Mouse (Mus musculus) intestine, postnatal 0 days (tissue): ENCODE measurements around the gene Olfr56. TPM values are rescaled to one million over a fixed set of nuclear protein-coding genes. Genes with fewer than 3 reads are reported as not detected.
"Not testable (repeated sequence)": the region's sequence is repeated elsewhere in the genome, so short reads cannot be mapped to it uniquely, and the experiment has no call there.

ENCODE experiments used
- ATAC-seq: fragments of 200-750 bp; cut with Nextera tagmentation; 2 replicates; pipeline ENCODE4 v1.8.0; 2017; ENCODE audit warnings: mild to moderate bottlenecking, moderate TSS enrichment, moderate library complexity
- H3K27ac ChIP-seq: fragments of 300-500 bp; sonication (generic); 2 replicates; pipeline ENCODE4 v1.5.1; 2014; ENCODE audit warnings: mild to moderate bottlenecking, low read depth, low read length, moderate library complexity
- H3K27me3 ChIP-seq: fragments of 300-500 bp; sonication (generic); replicated peaks from 2 replicates; pipeline ENCODE4 v1.6.1; 2014; ENCODE audit warnings: low read length, mixed read lengths; ENCODE audit not compliant: control insufficient read depth, insufficient read depth
- H3K36me3 ChIP-seq: fragments of 300-500 bp; sonication (generic); 2 replicates; pipeline ENCODE4 v1.6.1; 2014; ENCODE audit warnings: mild to moderate bottlenecking, moderate library complexity; ENCODE audit not compliant: control insufficient read depth, insufficient read depth
- H3K4me1 ChIP-seq: fragments of 300-500 bp; sonication (generic); replicated peaks from 2 replicates; pipeline ENCODE4 v1.6.1; 2014; ENCODE audit warnings: antibody characterized with exemption, low read length, mixed read lengths; ENCODE audit not compliant: control insufficient read depth, insufficient read depth
- H3K4me2 ChIP-seq: fragments of 300-500 bp; sonication (generic); replicated peaks from 2 replicates; pipeline ENCODE4 v1.6.1; 2014; ENCODE audit warnings: low read depth, mild to moderate bottlenecking, moderate library complexity
- H3K4me3 ChIP-seq: fragments of 300-500 bp; sonication (generic); 2 replicates; pipeline ENCODE4 v1.5.1; 2014; ENCODE audit warnings: low read depth, low read length
- H3K9ac ChIP-seq: fragments of 300-500 bp; sonication (generic); 2 replicates; pipeline ENCODE4 v1.6.1; 2014; ENCODE audit warnings: mild to moderate bottlenecking, low read depth, low read length
- H3K9me3 ChIP-seq: fragments of 300-500 bp; sonication (generic); 2 replicates; pipeline ENCODE4 v1.6.1; 2016; ENCODE audit warnings: mixed run types; ENCODE audit not compliant: control insufficient read depth
- CTCF ChIP-seq: sonication (generic); IDR thresholded peaks from 2 replicates; pipeline ENCODE4 v1.5.1; 2016; ENCODE audit warnings: low read depth, mild to moderate bottlenecking, control low read depth, antibody characterized with exemption, moderate library complexity
- WGBS: fragments of 180-500 bp; shearing (Covaris S2); extraction: QIAGEN DNeasy Blood & Tissue Kit; methylation state at CpG from one replicate; pipeline ENCODE4 v1.1.7; 2014; 5-methylcytosine and 5-hydroxymethylcytosine counted together
- polyA plus RNA-seq: library from polyadenylated mRNA; unstranded; fragments of >200 nt; fragmentation: Nextera tagmentation; extraction: Ambion mirVana; gene quantifications from 2 replicates; pipeline ENCODE4 v1.2.1, GENCODE M21; 2015

The Olfr56 gene
- polyA plus RNA-seq, 1 experiment from 2014 or later, result 0.30 TPM

- H3K9ac ChIP-seq, result no peak overlapping the region
- no peak overlapping the region for H3K4me2 ChIP-seq
- 92% methylated on average over 1 of the region's 1 CpGs for WGBS
- H3K27me3 ChIP-seq, result no peaks in the 10 kb centered on the region
- ATAC-seq, result no peak
- TF ChIP-seq CTCF, result no peak
- no peaks in the 10 kb centered on the region for H3K36me3 ChIP-seq
- H3K4me1 ChIP-seq, result no peaks in the 10 kb centered on the region
- no peaks in the 10 kb centered on the region for H3K9me3 ChIP-seq
- no peak overlapping the region for H3K4me3 ChIP-seq
- no peak overlapping the region for H3K27ac ChIP-seq
These were observed 89.7 kb downstream of the Olfr56 start for GRCm38 (mm10) chr11:49068358-49068757.

DNA sequence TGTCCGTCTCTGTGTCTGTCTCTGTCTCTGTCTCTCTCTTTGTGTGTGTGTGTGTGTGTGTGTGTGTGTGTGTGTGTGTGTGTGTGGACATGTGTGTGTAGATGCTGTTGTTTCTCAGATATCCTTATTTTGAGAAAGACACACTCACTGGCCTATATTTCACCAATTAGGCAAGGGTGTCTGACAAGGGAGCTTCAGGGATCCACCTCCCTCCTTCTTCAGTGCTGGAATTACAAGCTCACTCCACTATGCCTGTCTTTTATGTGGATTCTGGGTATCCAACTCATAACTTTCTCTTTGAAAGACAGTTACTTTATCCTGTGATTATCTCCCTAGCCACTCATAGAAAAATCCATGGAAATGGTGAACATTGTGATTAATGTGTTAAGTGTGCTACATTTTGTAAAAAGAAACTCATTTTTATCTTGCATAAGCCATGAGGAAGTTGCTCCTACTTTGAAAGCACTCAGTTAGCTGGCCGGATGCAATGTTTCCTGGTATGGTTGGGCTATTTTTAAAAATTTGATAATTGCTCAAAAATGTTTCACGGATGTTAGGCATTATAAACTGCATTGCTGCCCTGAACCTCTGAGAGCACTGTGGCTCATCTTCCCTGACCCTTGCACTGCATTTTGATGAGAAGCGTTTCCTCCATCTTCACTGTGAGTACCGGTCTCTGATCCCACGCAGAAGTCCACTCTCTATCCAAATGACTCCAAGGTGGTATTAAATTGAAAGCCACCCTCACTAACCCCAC lies 97.5 kb downstream of the Olfr56 start, which contains the start of gene Ifi47:
Ifi47 (plus strand) TSS at position 587 of the 757 bp plus-strand sequence.
- not testable (repeated sequence) for H3K27ac ChIP-seq, H3K36me3 ChIP-seq, H3K27me3 ChIP-seq, H3K9ac ChIP-seq, H3K4me3 ChIP-seq, H3K4me2 ChIP-seq, H3K4me1 ChIP-seq, ATAC-seq, H3K9me3 ChIP-seq
- TF ChIP-seq CTCF, result peak; percentile 26
- WGBS, result 54% methylated on average over 6 of the region's 6 CpGs

DNA sequence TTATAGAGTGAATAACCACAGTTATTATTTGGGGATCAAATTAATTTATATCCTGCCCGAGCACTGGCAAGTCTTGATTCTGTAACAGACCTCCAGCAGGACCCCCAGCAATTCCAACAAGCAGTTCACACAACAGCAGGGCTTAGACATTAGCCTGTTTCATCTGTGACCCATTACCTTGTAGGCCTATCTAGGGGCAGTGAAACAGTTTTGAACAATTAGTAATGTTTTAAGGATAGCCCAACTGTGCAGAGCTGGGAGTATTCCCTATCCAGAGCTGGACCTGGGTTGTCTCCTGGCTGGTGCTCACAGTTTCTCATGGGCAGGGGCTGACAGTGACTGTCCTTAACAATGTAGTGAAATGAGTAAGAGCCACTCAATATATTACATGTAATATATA lies 98.3 kb downstream of the Olfr56 start:
- no peak for ATAC-seq
- WGBS, result 81% methylated on average over 1 of the region's 1 CpGs
- Histone ChIP-seq H3K4me1 (peaks cover 4% of the 10 kb centered on the region; the same call in 1 of the 2 replicates), H3K4me2 (no peak overlapping the region), H3K27ac (no peak overlapping the region), H3K4me3 (no peak overlapping the region), H3K9ac (no peak overlapping the region), H3K27me3 (no peaks in the 10 kb centered on the region), H3K36me3 (no peaks in the 10 kb centered on the region), H3K9me3 (no peaks in the 10 kb centered on the region)
- TF ChIP-seq CTCF, result no peak

GRCm38 (mm10) chr11:49078719-49079118 lies 100.0 kb downstream of the Olfr56 start:
- no peak overlapping the region for H3K27ac ChIP-seq
- no peaks in the 10 kb centered on the region for H3K27me3 ChIP-seq
- no peak overlapping the region for H3K4me3 ChIP-seq
- H3K9me3 ChIP-seq, result no peaks in the 10 kb centered on the region
- H3K36me3 ChIP-seq, result no peaks in the 10 kb centered on the region
- H3K9ac ChIP-seq, result no peak overlapping the region
- 38% methylated on average over 3 of the region's 3 CpGs for WGBS
- TF ChIP-seq CTCF, result no peak
- ATAC-seq, result peak; percentile 73
- peaks cover 4% of the 10 kb centered on the region; the same call in 1 of the 2 replicates for H3K4me1 ChIP-seq
- H3K4me2 ChIP-seq, result no peak overlapping the region

- WGBS, result 71% methylated on average over 1 of the region's 1 CpGs
- Histone ChIP-seq H3K27me3 (no peaks in the 10 kb centered on the region), H3K4me2 (no peak overlapping the region), H3K9me3 (no peaks in the 10 kb centered on the region), H3K9ac (no peak overlapping the region), H3K4me1 (peaks cover 4% of the 10 kb centered on the region; the same call in 1 of the 2 replicates), H3K36me3 (no peaks in the 10 kb centered on the region), H3K27ac (no peak overlapping the region), H3K4me3 (no peak overlapping the region)
- no peak for TF ChIP-seq CTCF
- no peak for ATAC-seq
These were observed 101.9 kb downstream of the Olfr56 start for GRCm38 (mm10) chr11:49080636-49081035.

- Histone ChIP-seq H3K4me3 (no peak overlapping the region), H3K9me3 (no peaks in the 10 kb centered on the region), H3K36me3 (no peaks in the 10 kb centered on the region), H3K27me3 (no peaks in the 10 kb centered on the region), H3K27ac (no peak overlapping the region), H3K9ac (no peak overlapping the region), H3K4me2 (no peak overlapping the region), H3K4me1 (peaks cover 6% of the 10 kb centered on the region)
- 71% methylated on average over 4 of the region's 4 CpGs for WGBS
- no peak for ATAC-seq
- no peak for TF ChIP-seq CTCF
These were observed 102.7 kb downstream of the Olfr56 start for GRCm38 (mm10) chr11:49081356-49081755.
